ENCODE assay signal across 20 mouse cellular contexts in genomic region chr2:130639276-130639675, GRCm38 (mm10). TPM values are rescaled to one million over a fixed set of nuclear protein-coding genes. Genes with fewer than 3 reads are reported as not detected.
DNase-seq lines count a peak whose midpoint lies in the region; ATAC-seq and TF ChIP-seq lines count a peak whose summit lies in the region.
"Had no signal": no experiment of that assay in that cellular context is flagged by ENCODE, and none has a peak within 500 bp of the region (broad histone marks: within the 10 kb centered on the region; RNA-seq: fewer than 3 reads in every experiment).

No protein-coding gene starts in this region.

- H3K27me3 ChIP-seq in kidney, adult 2 months (replicated peaks; ENCODE audit: control insufficient read depth, insufficient read depth, low read length): no peaks in the 10 kb centered on the region
- H3K27me3 ChIP-seq in small intestine, adult 2 months (ENCODE audit: control insufficient read depth, insufficient read depth, low read length): no peaks in the 10 kb centered on the region
- peaks cover 37% of the 10 kb centered on the region for H3K27me3 ChIP-seq in forebrain, embryonic 14.5 days (replicated peaks; ENCODE audit: control insufficient read depth, insufficient read depth, low read length)
- peaks cover 22% of the 10 kb centered on the region for H3K27me3 ChIP-seq in midbrain, postnatal 0 days (ENCODE audit: insufficient read depth, low read length)

- peak overlapping the region; percentile 93 for H3K27ac ChIP-seq in kidney, adult 2 months (ENCODE audit: insufficient read depth, low read depth, low read length)
- H3K27ac ChIP-seq in small intestine, adult 2 months (ENCODE audit: insufficient read depth, low read depth, low read length): peak overlapping the region; percentile 92
- no peak overlapping the region for H3K27ac ChIP-seq in forebrain, embryonic 14.5 days (ENCODE audit: low read depth, low read length)
- H3K27ac ChIP-seq in midbrain, postnatal 0 days (ENCODE audit: low read depth, low read length): no peak overlapping the region
- H3K27ac ChIP-seq: embryonic facial prominence, embryonic 15.5 days; forebrain, embryonic 10.5 days; hindbrain, embryonic 13.5 days; limb, embryonic 15.5 days; neural tube, embryonic 12.5 days had no signal

- H3K36me3 ChIP-seq in kidney, adult 2 months (ENCODE audit: control insufficient read depth, insufficient read depth, low read length): 0 out of 2 replicates have a peak, but pooled peaks cover 2% of the 10 kb centered on the region
- peaks cover 6% of the 10 kb centered on the region; the same call in 1 of the 2 replicates for H3K36me3 ChIP-seq in small intestine, adult 2 months (ENCODE audit: control insufficient read depth, insufficient read depth, low read length)
- H3K36me3 ChIP-seq in forebrain, embryonic 14.5 days (ENCODE audit: control insufficient read depth, insufficient read depth, low read length): 0 out of 2 replicates have a peak, but pooled peaks cover 5% of the 10 kb centered on the region
- H3K36me3 ChIP-seq in midbrain, postnatal 0 days (ENCODE audit: insufficient read depth, low read length): peaks cover 28% of the 10 kb centered on the region
- H3K36me3 ChIP-seq: embryonic facial prominence, embryonic 15.5 days; limb, embryonic 15.5 days; neural tube, embryonic 12.5 days had no signal

- DNase-seq in cerebellum, postnatal 14 days: peak; percentile 18 to 26
- DNase-seq in cerebellum, adult 8-10 months: no peak
- DNase-seq in R1 (ENCODE audit: low read depth, low spot score): peak; percentile 30
- DNase-seq in kidney, adult 2 months: peak; percentile 69
- DNase-seq in forebrain, embryonic 14.5 days (ENCODE audit: low spot score): no peak
- no peak for DNase-seq in gastrocnemius, postnatal 25 days
- no peak for DNase-seq in midbrain, postnatal 0 days (ENCODE audit: low spot score)
- DNase-seq: embryo, embryonic 11 days; gastrocnemius, postnatal 36 days; heart, postnatal 10 days; lung, postnatal 10 days; right cerebral cortex, postnatal 14 days; thymus, adult 18-20 months had no signal

- WGBS in kidney, adult 2 months: 69% methylated on average over 6 of the region's 6 CpGs
- WGBS in small intestine, adult 2 months: 37% methylated on average over 6 of the region's 6 CpGs
- 83% methylated on average over 6 of the region's 6 CpGs for WGBS in forebrain, embryonic 14.5 days
- 83% methylated on average over 6 of the region's 6 CpGs for WGBS in midbrain, postnatal 0 days

- H3K9ac ChIP-seq in forebrain, embryonic 14.5 days (ENCODE audit: low read length): no peak overlapping the region
- no peak overlapping the region for H3K9ac ChIP-seq in midbrain, postnatal 0 days (replicated peaks; ENCODE audit: low read length, poor library complexity, severe bottlenecking)
- H3K9ac ChIP-seq: embryonic facial prominence, embryonic 15.5 days; hindbrain, embryonic 13.5 days; limb, embryonic 15.5 days; neural tube, embryonic 12.5 days had no signal

- no peak for ATAC-seq in forebrain, embryonic 14.5 days
- no peak for ATAC-seq in midbrain, postnatal 0 days (ENCODE audit: low FRiP score)

- H3K4me1 ChIP-seq in kidney, adult 2 months (ENCODE audit: control insufficient read depth, insufficient read depth, low read length): peaks cover 41% of the 10 kb centered on the region
- H3K4me1 ChIP-seq in small intestine, adult 2 months (ENCODE audit: control insufficient read depth, insufficient read depth, insufficient read length, low read length): peaks cover 34% of the 10 kb centered on the region
- H3K4me1 ChIP-seq in forebrain, embryonic 14.5 days (ENCODE audit: control insufficient read depth, insufficient read depth, low read length): peaks cover 20% of the 10 kb centered on the region
- H3K4me1 ChIP-seq in midbrain, postnatal 0 days (ENCODE audit: insufficient read depth, low read length): peaks cover 12% of the 10 kb centered on the region

- no peak for TF ChIP-seq CTCF in kidney, adult 2 months (conservative IDR thresholded peaks at IDR 0.05; ENCODE audit: insufficient read depth, insufficient read length, low read depth, low read length)
- no peak for TF ChIP-seq CTCF in small intestine, adult 2 months (IDR thresholded peaks at IDR 0.05; ENCODE audit: extremely low read depth, insufficient read length, insufficient replicate concordance, low read depth, low read length)
- TF ChIP-seq CTCF in midbrain, postnatal 0 days (IDR thresholded peaks at IDR 0.05): no peak

- H3K9me3 ChIP-seq in forebrain, embryonic 14.5 days (replicated peaks; ENCODE audit: control insufficient read depth, low read length): no peaks in the 10 kb centered on the region
- no peaks in the 10 kb centered on the region for H3K9me3 ChIP-seq in midbrain, postnatal 0 days (ENCODE audit: low read length)
- H3K9me3 ChIP-seq: embryonic facial prominence, embryonic 15.5 days; forebrain, embryonic 10.5 days; hindbrain, embryonic 13.5 days; limb, embryonic 15.5 days; megakaryocyte, embryonic 14.5 days; neural tube, embryonic 12.5 days had no signal

- TF ChIP-seq POLR2A in kidney, adult 2 months (IDR thresholded peaks at IDR 0.05; ENCODE audit: low read depth, low read length): no peak
- TF ChIP-seq POLR2A in small intestine, adult 2 months (IDR thresholded peaks at IDR 0.05; ENCODE audit: low read depth, low read length): no peak

- H3K4me3 ChIP-seq in kidney, adult 2 months (ENCODE audit: insufficient read depth, low read depth, low read length): no peak overlapping the region
- no peak overlapping the region for H3K4me3 ChIP-seq in small intestine, adult 2 months (ENCODE audit: low read depth, low read length)
- H3K4me3 ChIP-seq in forebrain, embryonic 14.5 days (ENCODE audit: low read depth, low read length): no peak overlapping the region
- no peak overlapping the region for H3K4me3 ChIP-seq in midbrain, postnatal 0 days (ENCODE audit: low read depth, low read length)
- H3K4me3 ChIP-seq: embryonic facial prominence, embryonic 15.5 days; forebrain, embryonic 10.5 days; hindbrain, embryonic 13.5 days; limb, embryonic 15.5 days; megakaryocyte, embryonic 14.5 days; neural tube, embryonic 12.5 days had no signal

- H3K4me2 ChIP-seq in forebrain, embryonic 14.5 days (ENCODE audit: low read length): no peak overlapping the region
- no peak overlapping the region for H3K4me2 ChIP-seq in midbrain, postnatal 0 days (ENCODE audit: low read depth, low read length, poor library complexity, severe bottlenecking)
- H3K4me2 ChIP-seq: embryonic facial prominence, embryonic 15.5 days; hindbrain, embryonic 13.5 days; limb, embryonic 15.5 days; neural tube, embryonic 12.5 days had no signal

RNA-seq across cellular contexts. Expression of gene Lzts3, which starts 3.3 kb away (rescaled TPM):
- 169 and 188 TPM in 2 replicates for polyA plus RNA-seq in kidney, adult 2 months (2012; rRNA removed)
- polyA plus RNA-seq in small intestine, adult 2 months (2012; rRNA removed): 27.0 and 50.3 TPM in 2 replicates
- polyA plus RNA-seq in forebrain, embryonic 14.5 days (2014; fragmentation: Nextera tagmentation; extraction: Ambion mirVana): 1.6 and 2.5 TPM in 2 replicates
- total RNA-seq in gastrocnemius, postnatal 25 days (2021): 1 to 10 TPM; 2.1 to 2.4 TPM
- 65.9 and 76.6 TPM in 2 replicates for total RNA-seq in midbrain, postnatal 0 days (2014; rRNA removed)
- 14.2 and 18.8 TPM in 2 replicates for polyA plus RNA-seq in midbrain, postnatal 0 days (2015; fragmentation: Nextera tagmentation; extraction: Ambion mirVana)

RNA-seq across cellular contexts. Expression of gene Ubox5, which starts 9.4 kb away (rescaled TPM):
- 7.3 and 8.0 TPM in 2 replicates for polyA plus RNA-seq in kidney, adult 2 months (2012; rRNA removed)
- 2.0 and 3.4 TPM in 2 replicates for polyA plus RNA-seq in small intestine, adult 2 months (2012; rRNA removed)
- 13.0 and 14.9 TPM in 2 replicates for polyA plus RNA-seq in forebrain, embryonic 14.5 days (2014; fragmentation: Nextera tagmentation; extraction: Ambion mirVana)
- 1 to 10 TPM; 3.3 to 3.8 TPM for total RNA-seq in gastrocnemius, postnatal 25 days (2021)
- total RNA-seq in midbrain, postnatal 0 days (2014; rRNA removed): 6.0 and 6.8 TPM in 2 replicates
- 5.1 and 5.5 TPM in 2 replicates for polyA plus RNA-seq in midbrain, postnatal 0 days (2015; fragmentation: Nextera tagmentation; extraction: Ambion mirVana)

RNA-seq across cellular contexts. Expression of gene Fastkd5, which starts 9.4 kb away (rescaled TPM):
- polyA plus RNA-seq in kidney, adult 2 months (2012; rRNA removed): 3.4 and 4.0 TPM in 2 replicates
- 0.70 and 0.74 TPM in 2 replicates for polyA plus RNA-seq in small intestine, adult 2 months (2012; rRNA removed)
- polyA plus RNA-seq in forebrain, embryonic 14.5 days (2014; fragmentation: Nextera tagmentation; extraction: Ambion mirVana): 14.0 and 15.9 TPM in 2 replicates
- 1 to 10 TPM; 5.0 to 6.4 TPM for total RNA-seq in gastrocnemius, postnatal 25 days (2021)
- total RNA-seq in midbrain, postnatal 0 days (2014; rRNA removed): 7.9 and 8.4 TPM in 2 replicates
- 5.9 and 7.4 TPM in 2 replicates for polyA plus RNA-seq in midbrain, postnatal 0 days (2015; fragmentation: Nextera tagmentation; extraction: Ambion mirVana)

RNA-seq across cellular contexts. Expression of gene Ddrgk1, which starts 25.2 kb away (rescaled TPM):
- polyA plus RNA-seq in kidney, adult 2 months (2012; rRNA removed): 143 and 152 TPM in 2 replicates
- 29.3 and 55.9 TPM in 2 replicates for polyA plus RNA-seq in small intestine, adult 2 months (2012; rRNA removed)
- 49.8 and 55.9 TPM in 2 replicates for polyA plus RNA-seq in forebrain, embryonic 14.5 days (2014; fragmentation: Nextera tagmentation; extraction: Ambion mirVana)
- total RNA-seq in gastrocnemius, postnatal 25 days (2021): 100 to 1,000 TPM in 1 of 2 experiments, 10 to 100 TPM in 1; 84.6 to 103 TPM
- 24.4 and 36.0 TPM in 2 replicates for total RNA-seq in midbrain, postnatal 0 days (2014; rRNA removed)
- 88.6 and 90.4 TPM in 2 replicates for polyA plus RNA-seq in midbrain, postnatal 0 days (2015; fragmentation: Nextera tagmentation; extraction: Ambion mirVana)

RNA-seq across cellular contexts. Expression of gene Itpa, which starts 28.1 kb away (rescaled TPM):
- polyA plus RNA-seq in kidney, adult 2 months (2012; rRNA removed): 33.9 and 34.2 TPM in 2 replicates
- polyA plus RNA-seq in small intestine, adult 2 months (2012; rRNA removed): 9.5 and 16.2 TPM in 2 replicates
- 125 and 131 TPM in 2 replicates for polyA plus RNA-seq in forebrain, embryonic 14.5 days (2014; fragmentation: Nextera tagmentation; extraction: Ambion mirVana)
- total RNA-seq in gastrocnemius, postnatal 25 days (2021): 10 to 100 TPM; 11.9 to 13.3 TPM
- 140 and 160 TPM in 2 replicates for total RNA-seq in midbrain, postnatal 0 days (2014; rRNA removed)
- 126 and 130 TPM in 2 replicates for polyA plus RNA-seq in midbrain, postnatal 0 days (2015; fragmentation: Nextera tagmentation; extraction: Ambion mirVana)

Comparison
In these comparisons a context has a peak if more than half of its experiments do, and no peak if none do; other contexts are left out.
1. DNase-seq: peak in cerebellum, postnatal 14 days (2 of 2), R1 (single experiment) and kidney, adult 2 months (single experiment); none in cerebellum, adult 8-10 months (single experiment), forebrain, embryonic 14.5 days (single experiment), gastrocnemius, postnatal 25 days (single experiment) and midbrain, postnatal 0 days (single experiment).
2. H3K27ac ChIP-seq: peak in kidney, adult 2 months (single experiment) and small intestine, adult 2 months (single experiment); none in forebrain, embryonic 14.5 days (single experiment) and midbrain, postnatal 0 days (single experiment).